Mouse (Mus musculus): ENCODE data around the gene Fchsd2. TPM values are rescaled to one million over a fixed set of nuclear protein-coding genes. Genes with fewer than 3 reads are reported as not detected.

Fchsd2 gene
- polyA plus RNA-seq, 1 experiment from 2014 or later = 4.9 TPM

DNA sequence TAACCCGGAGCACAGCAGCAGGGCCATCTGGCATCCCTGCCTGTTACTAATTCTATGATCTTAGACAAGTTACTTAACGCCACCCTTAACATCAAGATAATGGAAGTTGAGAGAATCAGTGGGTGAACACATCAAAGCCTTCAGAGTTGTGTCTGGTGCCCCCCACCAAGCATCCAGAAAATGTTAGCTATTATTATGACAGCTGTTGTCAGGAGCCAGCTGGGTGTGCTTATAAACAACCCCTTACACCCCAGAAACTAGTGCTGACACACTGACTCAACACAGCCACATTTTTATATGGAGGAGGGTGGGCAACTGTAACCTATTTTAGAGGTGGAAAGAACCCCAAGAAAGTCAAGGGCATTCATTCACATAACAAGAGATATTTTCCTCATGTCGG is 7.3 kb downstream of the Fchsd2 start:
- H3K4me2 ChIP-seq = no peak overlapping the region
- 71% methylated on average over 3 of the region's 3 CpGs for WGBS (ENCODE audit: insufficient replicate concordance)
- H3K9ac ChIP-seq = no peak overlapping the region
- no peak overlapping the region for H3K4me3 ChIP-seq (replicated peaks)
- no peak overlapping the region for H3K27ac ChIP-seq (replicated peaks)
- H3K36me3 ChIP-seq (replicated peaks) = no peaks in the 10 kb centered on the region
- no peaks in the 10 kb centered on the region for H3K4me1 ChIP-seq (replicated peaks)
- H3K9me3 ChIP-seq (replicated peaks) = no peaks in the 10 kb centered on the region
- H3K27me3 ChIP-seq = no peaks in the 10 kb centered on the region
- no peak for ATAC-seq (ENCODE audit: insufficient read depth)

DNA sequence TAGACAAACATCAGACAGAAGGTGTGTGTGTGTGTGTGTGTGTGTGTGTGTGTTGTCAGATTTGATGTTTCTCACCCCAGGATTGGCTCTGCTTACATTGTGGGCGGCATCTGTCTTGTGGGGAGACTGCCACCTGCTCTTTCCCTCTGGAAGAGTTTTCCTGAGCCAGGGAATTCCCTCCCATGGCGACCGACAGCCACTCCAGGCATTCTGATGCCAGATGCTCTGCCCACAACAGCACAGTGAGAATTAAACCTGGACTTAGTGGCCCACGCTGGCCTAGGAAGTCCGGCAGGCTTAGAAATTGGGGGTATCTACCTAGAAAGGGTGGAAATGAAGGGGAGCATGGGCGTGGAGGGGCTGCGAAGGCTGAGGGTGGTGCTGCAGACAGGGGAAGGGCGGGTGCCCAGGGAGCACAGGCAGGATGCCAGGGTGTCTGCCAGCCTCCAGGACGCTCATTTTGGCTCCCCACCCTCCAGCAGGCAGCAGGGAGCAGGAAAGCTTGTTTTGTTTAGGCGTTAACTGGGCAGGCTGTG is 8.6 kb downstream of the Fchsd2 start:
- 69% methylated on average over 10 of the region's 10 CpGs for WGBS (ENCODE audit: insufficient replicate concordance)
- Histone ChIP-seq H3K4me2 (no peak overlapping the region), H3K9me3 (replicated peaks) (no peaks in the 10 kb centered on the region), H3K4me3 (replicated peaks) (no peak overlapping the region), H3K9ac (no peak overlapping the region), H3K36me3 (replicated peaks) (no peaks in the 10 kb centered on the region), H3K27ac (replicated peaks) (no peak overlapping the region), H3K4me1 (replicated peaks) (no peaks in the 10 kb centered on the region), H3K27me3 (no peaks in the 10 kb centered on the region)
- ATAC-seq (ENCODE audit: insufficient read depth) = no peak

DNA sequence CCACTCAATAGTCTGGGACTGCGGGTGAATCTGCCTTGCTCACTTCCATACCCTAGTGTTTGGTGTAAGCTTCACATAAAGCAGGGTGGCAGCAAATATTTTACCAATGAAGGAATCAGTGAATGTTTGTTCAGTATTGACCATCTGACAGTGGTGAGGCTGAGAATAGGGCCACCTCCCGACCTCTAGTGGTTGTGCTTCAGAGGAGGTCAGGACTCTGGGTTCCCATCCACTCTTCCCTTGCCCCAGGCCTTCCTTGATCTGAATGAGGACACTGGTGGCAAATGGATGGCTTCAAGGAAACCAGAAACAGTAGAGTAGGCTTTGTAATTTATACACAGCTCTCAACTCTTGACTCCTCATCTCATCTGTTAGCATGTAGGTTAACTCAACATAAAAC is 14.0 kb downstream of the Fchsd2 start:
- Histone ChIP-seq H3K9ac (0 out of 2 replicates have a peak overlapping the region, but pooled peaks have one; percentile 18), H3K27me3 (no peaks in the 10 kb centered on the region; the same call in 1 of the 2 replicates), H3K36me3 (replicated peaks) (0 out of 2 replicates have a peak, but pooled peaks cover 3% of the 10 kb centered on the region), H3K9me3 (replicated peaks) (no peaks in the 10 kb centered on the region), H3K4me2 (no peak overlapping the region; the same call in 1 of the 2 replicates), H3K4me3 (replicated peaks) (no peak overlapping the region), H3K4me1 (replicated peaks) (peaks cover 36% of the 10 kb centered on the region), H3K27ac (replicated peaks) (peak overlapping the region; percentile 82; the same call in 1 of the 2 replicates)
- ATAC-seq (ENCODE audit: insufficient read depth) = no peak
- 39% methylated on average over 2 of the region's 2 CpGs for WGBS (ENCODE audit: insufficient replicate concordance)

DNA sequence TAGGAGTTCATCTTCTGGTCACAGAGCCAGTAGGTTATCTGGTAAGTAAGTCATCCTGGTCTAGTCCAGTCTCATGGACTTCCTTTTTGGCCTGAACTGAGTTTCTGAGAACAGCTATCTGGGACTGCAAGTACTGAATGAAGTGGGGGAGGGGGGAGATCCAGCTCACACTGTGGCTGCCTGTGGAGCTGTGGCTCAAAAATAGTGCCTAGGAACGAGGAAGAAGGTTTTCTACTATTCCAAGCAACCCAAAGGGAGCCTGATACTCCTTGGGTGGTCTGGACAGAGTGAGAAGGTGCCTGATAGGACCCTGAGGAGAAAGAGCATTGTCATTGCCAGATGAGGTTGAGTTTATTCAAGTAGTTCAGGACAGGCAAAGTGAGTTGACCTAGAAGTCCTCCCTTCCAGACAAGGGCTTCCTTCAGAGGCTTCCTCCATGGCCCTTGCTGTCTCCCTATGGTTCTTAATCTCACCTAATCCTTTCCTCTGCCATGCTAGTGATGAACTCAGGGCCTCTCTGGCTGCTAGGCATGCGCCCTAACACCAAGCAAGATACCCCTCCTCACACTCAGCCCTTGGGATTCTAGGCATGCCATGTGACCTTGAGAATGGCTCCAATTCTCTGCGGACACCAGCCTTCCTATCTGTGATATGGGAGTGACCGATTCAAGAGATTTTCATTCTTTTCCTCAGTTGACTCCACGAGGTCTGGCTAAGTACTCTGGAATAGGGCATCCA is 14.6 kb downstream of the Fchsd2 start:
- H3K27ac ChIP-seq (replicated peaks) = peak overlapping the region; percentile 82
- WGBS (ENCODE audit: insufficient replicate concordance) = 27% methylated on average over 5 of the region's 5 CpGs
- no peaks in the 10 kb centered on the region; the same call in 1 of the 2 replicates for H3K27me3 ChIP-seq
- ATAC-seq (ENCODE audit: insufficient read depth) = no peak
- 0 out of 2 replicates have a peak, but pooled peaks cover 4% of the 10 kb centered on the region for H3K36me3 ChIP-seq (replicated peaks)
- peaks cover 36% of the 10 kb centered on the region for H3K4me1 ChIP-seq (replicated peaks)
- peak overlapping the region; percentile 18; the same call in 1 of the 2 replicates for H3K9ac ChIP-seq
- H3K4me2 ChIP-seq = peak overlapping the region; percentile 90
- peak overlapping the region; percentile 70 for H3K4me3 ChIP-seq (replicated peaks)
- H3K9me3 ChIP-seq (replicated peaks) = no peaks in the 10 kb centered on the region

DNA sequence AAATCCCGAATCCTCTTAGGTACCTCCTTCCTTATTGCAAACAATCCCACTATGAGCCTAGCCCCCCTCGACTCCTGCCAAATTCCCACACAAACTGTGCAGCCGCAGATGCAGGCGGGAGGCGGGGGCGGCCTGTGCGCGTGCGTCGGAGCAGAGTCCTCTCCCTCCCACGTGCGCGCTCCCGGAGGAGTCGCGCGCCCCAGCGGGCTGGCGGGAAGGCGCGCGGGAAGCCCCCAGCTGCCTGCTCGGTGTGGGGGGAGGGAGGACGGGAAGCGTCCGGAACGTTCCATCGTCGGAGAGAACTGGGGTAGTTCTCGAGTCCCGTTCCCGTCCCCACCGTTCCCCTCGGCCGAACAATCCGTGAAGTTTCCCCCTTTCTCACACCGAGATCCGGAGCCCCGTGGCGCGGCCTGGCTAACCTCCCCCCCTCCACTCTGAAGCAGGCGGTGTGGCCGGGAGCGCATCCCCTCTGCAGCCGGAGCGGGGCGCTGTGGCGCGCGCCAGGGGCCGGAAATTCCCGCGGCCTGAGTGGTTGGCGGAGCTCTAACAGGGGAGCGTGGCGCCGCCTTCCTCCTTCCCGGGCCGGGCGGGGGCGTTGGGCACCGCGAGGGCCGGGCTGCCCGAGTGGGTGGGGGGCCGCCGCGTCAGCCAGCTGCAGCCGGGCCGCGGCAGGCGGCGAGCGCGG is 15.4 kb downstream of the Fchsd2 start:
- Histone ChIP-seq H3K4me3 (replicated peaks) (peak overlapping the region; percentile 70), H3K27me3 (no peaks in the 10 kb centered on the region; the same call in 1 of the 2 replicates), H3K36me3 (replicated peaks) (0 out of 2 replicates have a peak, but pooled peaks cover 4% of the 10 kb centered on the region), H3K27ac (replicated peaks) (peak overlapping the region; percentile 82), H3K4me2 (peak overlapping the region; percentile 90), H3K9me3 (replicated peaks) (no peaks in the 10 kb centered on the region), H3K4me1 (replicated peaks) (peaks cover 36% of the 10 kb centered on the region), H3K9ac (peak overlapping the region; percentile 68)
- under 1% methylated on average over 75 of the region's 75 CpGs for WGBS (ENCODE audit: insufficient replicate concordance)
- peak; percentile 90 for ATAC-seq (ENCODE audit: insufficient read depth)

DNA sequence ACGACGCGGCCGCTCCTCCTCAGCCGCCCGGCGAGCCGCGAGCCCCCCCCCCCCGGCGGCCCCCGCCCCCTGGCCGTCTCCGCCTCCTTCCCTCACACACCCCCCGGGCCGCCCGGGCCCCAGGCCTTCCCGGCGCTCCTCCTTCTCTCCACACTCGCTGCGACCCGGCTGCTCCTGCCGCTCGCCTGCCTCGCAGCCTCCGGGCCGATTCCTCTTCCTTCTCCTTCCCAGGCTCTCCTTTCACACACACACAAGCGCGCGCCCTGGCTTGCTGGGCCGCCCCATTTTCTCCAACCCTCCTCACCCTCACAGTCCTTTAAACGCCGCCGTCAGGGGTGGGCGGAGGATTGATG is 16.0 kb downstream of the Fchsd2 start:
- H3K4me2 ChIP-seq = peak overlapping the region; percentile 90
- peak overlapping the region; percentile 70 for H3K4me3 ChIP-seq (replicated peaks)
- H3K27me3 ChIP-seq = no peaks in the 10 kb centered on the region; the same call in 1 of the 2 replicates
- peak; percentile 77 for ATAC-seq (ENCODE audit: insufficient read depth)
- peaks cover 36% of the 10 kb centered on the region for H3K4me1 ChIP-seq (replicated peaks)
- no peaks in the 10 kb centered on the region for H3K9me3 ChIP-seq (replicated peaks)
- 2% methylated on average over 22 of the region's 35 CpGs for WGBS (ENCODE audit: insufficient replicate concordance)
- peak overlapping the region; percentile 82 for H3K27ac ChIP-seq (replicated peaks)
- H3K9ac ChIP-seq = peak overlapping the region; percentile 68
- 0 out of 2 replicates have a peak, but pooled peaks cover 7% of the 10 kb centered on the region for H3K36me3 ChIP-seq (replicated peaks)

DNA sequence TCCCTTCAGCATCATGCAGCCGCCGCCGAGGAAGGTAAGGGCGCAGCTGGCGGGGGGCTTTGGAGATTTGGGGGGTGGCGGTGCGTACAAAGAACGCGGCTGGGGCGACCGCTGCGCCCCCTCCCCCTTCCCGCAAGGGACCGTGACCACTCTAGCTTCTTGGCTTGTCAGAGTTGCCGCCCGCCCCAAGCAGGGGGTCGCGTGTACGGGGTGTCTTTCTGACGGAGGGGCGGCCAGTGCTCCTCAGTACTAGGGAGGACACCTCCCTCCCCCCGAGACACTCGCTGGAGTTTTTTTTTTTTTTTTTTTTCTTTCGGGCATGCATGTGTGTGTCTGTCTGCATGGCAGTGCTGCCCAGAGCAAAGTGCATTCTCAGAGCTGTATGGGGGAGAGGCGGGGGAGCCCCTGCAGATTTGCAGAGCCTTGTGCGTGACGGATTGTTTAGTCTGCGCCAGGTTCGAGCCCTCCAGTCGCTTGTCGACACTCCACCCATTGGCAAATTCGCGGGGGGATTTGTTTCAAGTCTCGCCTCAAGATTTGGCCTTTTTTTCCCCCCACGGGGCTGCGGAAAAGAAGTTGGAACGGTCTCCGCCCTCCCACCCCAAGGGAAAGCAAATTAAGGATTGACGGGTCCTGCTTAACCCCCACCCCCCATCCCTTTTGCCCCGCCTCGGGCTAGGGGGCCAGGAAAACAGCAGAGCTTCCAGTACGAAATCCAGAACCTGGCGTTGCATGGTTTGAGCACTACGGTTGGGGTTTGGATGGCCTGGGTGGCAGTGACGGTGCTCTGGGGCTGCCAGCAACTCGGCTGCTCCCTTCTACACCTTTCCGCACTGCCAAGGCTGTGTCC is 16.6 kb downstream of the Fchsd2 start:
- no peaks in the 10 kb centered on the region; the same call in 1 of the 2 replicates for H3K27me3 ChIP-seq
- H3K4me1 ChIP-seq (replicated peaks) = peaks cover 36% of the 10 kb centered on the region
- H3K9me3 ChIP-seq (replicated peaks) = no peaks in the 10 kb centered on the region
- H3K4me3 ChIP-seq (replicated peaks) = peak overlapping the region; percentile 70
- peak overlapping the region; percentile 90 for H3K4me2 ChIP-seq
- WGBS (ENCODE audit: insufficient replicate concordance) = under 1% methylated on average over 47 of the region's 47 CpGs
- H3K36me3 ChIP-seq (replicated peaks) = 0 out of 2 replicates have a peak, but pooled peaks cover 7% of the 10 kb centered on the region
- H3K9ac ChIP-seq = peak overlapping the region; percentile 68
- no peak for ATAC-seq (ENCODE audit: insufficient read depth)
- peak overlapping the region; percentile 82 for H3K27ac ChIP-seq (replicated peaks)

DNA sequence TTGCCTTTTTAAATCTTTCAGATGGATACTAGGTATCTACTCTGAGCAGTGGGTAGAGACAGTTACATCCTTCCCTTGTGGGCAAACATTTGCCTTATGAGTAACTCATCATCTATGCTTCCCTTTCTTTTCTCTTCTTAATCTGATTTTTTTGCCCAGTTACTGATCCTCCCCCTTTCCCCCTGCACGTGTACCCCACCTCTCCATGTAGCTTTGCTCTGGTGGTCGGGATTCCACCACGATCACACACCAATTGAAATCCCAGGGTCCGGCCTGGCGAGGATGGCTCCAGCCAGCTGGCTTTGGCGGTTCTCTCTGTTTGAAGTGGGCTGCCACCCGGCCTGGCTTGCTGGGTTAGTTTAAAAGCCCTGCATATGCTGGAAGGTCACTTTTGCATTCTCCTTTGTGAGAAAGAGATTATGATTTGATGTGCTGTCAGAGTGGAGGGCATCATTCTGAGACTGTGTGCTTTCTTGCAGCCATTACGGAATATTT is 17.2 kb downstream of the Fchsd2 start:
- H3K4me1 ChIP-seq (replicated peaks) = peaks cover 36% of the 10 kb centered on the region
- peak overlapping the region; percentile 70 for H3K4me3 ChIP-seq (replicated peaks)
- 16% methylated on average over 8 of the region's 8 CpGs for WGBS (ENCODE audit: insufficient replicate concordance)
- no peaks in the 10 kb centered on the region for H3K9me3 ChIP-seq (replicated peaks)
- H3K27ac ChIP-seq (replicated peaks) = peak overlapping the region; percentile 82
- H3K27me3 ChIP-seq = no peaks in the 10 kb centered on the region; the same call in 1 of the 2 replicates
- H3K9ac ChIP-seq = peak overlapping the region; percentile 68
- H3K36me3 ChIP-seq (replicated peaks) = 0 out of 2 replicates have a peak, but pooled peaks cover 7% of the 10 kb centered on the region
- peak overlapping the region; percentile 90 for H3K4me2 ChIP-seq
- no peak for ATAC-seq (ENCODE audit: insufficient read depth)

DNA sequence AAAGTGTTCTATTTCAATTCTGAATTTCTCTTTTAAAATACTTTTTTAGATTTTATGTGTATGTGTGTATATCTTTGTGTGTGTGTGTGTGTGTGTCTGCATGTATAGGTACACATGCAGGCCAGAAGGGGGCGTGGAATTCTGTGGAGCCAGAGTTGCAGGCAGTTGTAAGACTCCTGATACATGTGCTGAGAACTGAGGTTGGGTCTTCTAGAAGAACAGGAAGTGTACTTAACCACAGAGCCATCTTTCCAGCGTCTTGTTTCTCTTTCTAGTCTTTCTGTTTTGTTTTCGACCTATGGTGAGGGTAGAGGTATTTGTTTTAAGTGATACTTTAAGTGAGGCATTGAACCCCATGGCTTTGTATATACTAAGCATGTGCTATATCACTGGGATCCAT is 20.7 kb downstream of the Fchsd2 start:
- peaks cover 24% of the 10 kb centered on the region; the same call in 1 of the 2 replicates for H3K36me3 ChIP-seq (replicated peaks)
- H3K9ac ChIP-seq = no peak overlapping the region
- WGBS (ENCODE audit: insufficient replicate concordance) = 49% methylated on average over 3 of the region's 3 CpGs
- peaks cover 18% of the 10 kb centered on the region for H3K4me1 ChIP-seq (replicated peaks)
- no peaks in the 10 kb centered on the region for H3K9me3 ChIP-seq (replicated peaks)
- no peaks in the 10 kb centered on the region; the same call in 1 of the 2 replicates for H3K27me3 ChIP-seq
- no peak overlapping the region for H3K4me2 ChIP-seq
- ATAC-seq (ENCODE audit: insufficient read depth) = no peak
- H3K27ac ChIP-seq (replicated peaks) = no peak overlapping the region
- no peak overlapping the region for H3K4me3 ChIP-seq (replicated peaks)

DNA sequence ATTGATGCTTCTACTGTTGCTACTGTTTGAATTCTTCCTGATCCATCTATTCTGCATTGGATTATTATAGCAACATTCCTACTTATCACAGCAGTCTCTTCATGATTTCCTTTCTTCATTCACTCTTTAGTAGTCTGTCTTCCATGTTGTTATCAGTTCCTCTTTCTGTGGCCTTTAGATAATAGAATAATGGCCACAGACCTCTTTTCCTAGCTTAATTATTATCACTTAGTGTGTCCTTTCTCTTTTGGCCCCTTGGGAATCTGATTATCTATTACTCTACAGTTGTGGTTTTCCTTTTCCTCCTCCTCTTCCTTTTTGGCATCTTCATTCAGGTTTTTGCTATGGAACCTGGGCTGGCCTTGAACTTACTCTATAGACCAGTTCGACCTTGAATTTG is 21.7 kb downstream of the Fchsd2 start:
- Histone ChIP-seq H3K4me2 (no peak overlapping the region), H3K9me3 (replicated peaks) (no peaks in the 10 kb centered on the region), H3K36me3 (replicated peaks) (peaks cover 27% of the 10 kb centered on the region; the same call in 1 of the 2 replicates), H3K4me3 (replicated peaks) (no peak overlapping the region), H3K9ac (no peak overlapping the region), H3K27ac (replicated peaks) (no peak overlapping the region), H3K4me1 (replicated peaks) (peaks cover 12% of the 10 kb centered on the region), H3K27me3 (no peaks in the 10 kb centered on the region; the same call in 1 of the 2 replicates)
- ATAC-seq (ENCODE audit: insufficient read depth) = no peak
- WGBS (ENCODE audit: insufficient replicate concordance) = 40% methylated on average over 1 of the region's 1 CpGs
